In the genomic region with DNA sequence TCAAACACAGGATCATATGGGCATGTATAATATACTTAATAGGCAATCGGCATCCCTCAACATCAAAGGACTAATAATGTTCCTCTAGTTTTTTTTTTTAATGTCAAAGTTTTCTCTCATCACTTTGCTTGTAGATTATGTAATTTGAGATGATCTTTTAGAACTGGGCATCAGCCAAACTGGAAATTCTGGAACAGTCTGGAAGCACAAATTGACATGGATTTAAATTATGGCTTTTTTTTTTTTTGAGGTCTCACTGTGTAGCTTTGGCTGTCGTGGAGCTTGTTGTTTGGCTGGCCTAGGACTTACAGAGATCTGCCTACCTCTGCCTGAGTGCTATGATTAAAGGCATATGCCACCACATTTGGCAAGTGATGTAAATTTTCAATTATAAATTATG, we compare ENCODE assay signal across 25 mouse cellular contexts.
A peak's percentile ranks its signal among the peaks of the same experiment; 100 is the strongest.
DNase-seq lines count a peak whose midpoint lies in the region; ATAC-seq and TF ChIP-seq lines count a peak whose summit lies in the region.
"Had no signal": no experiment of that assay in that cellular context is flagged by ENCODE, and none has a peak within 500 bp of the region (broad histone marks: within the 10 kb centered on the region; RNA-seq: fewer than 3 reads in every experiment).

No protein-coding gene starts in this region.

- no peaks in the 10 kb centered on the region for H3K27me3 ChIP-seq in liver, adult 2 months (ENCODE audit: control insufficient read depth, insufficient read depth, low read length)
- no peaks in the 10 kb centered on the region for H3K27me3 ChIP-seq in liver, embryonic 12.5 days (replicated peaks)
- no peaks in the 10 kb centered on the region for H3K27me3 ChIP-seq in midbrain, embryonic 16.5 days (ENCODE audit: control insufficient read depth, insufficient read depth, low read depth, low read length)
- H3K27me3 ChIP-seq in neural tube, embryonic 15.5 days (replicated peaks), result no peaks in the 10 kb centered on the region
- H3K27me3 ChIP-seq: CH12.LX had no signal

- H3K79me2 ChIP-seq in liver, adult 2 months (ENCODE audit: control insufficient read depth, insufficient read depth, low read length), result peaks cover 12% of the 10 kb centered on the region; the same call in 1 of the 2 replicates

- H3K9ac ChIP-seq in liver, adult 2 months (ENCODE audit: low read depth, low read length), result no peak overlapping the region
- H3K9ac ChIP-seq in liver, embryonic 12.5 days, result no peak overlapping the region
- no peak overlapping the region for H3K9ac ChIP-seq in midbrain, embryonic 16.5 days (ENCODE audit: low read depth, low read length)
- no peak overlapping the region for H3K9ac ChIP-seq in neural tube, embryonic 15.5 days (replicated peaks)

- no peaks in the 10 kb centered on the region for H3K36me3 ChIP-seq in liver, adult 2 months (ENCODE audit: control insufficient read depth, insufficient read depth, low read length)
- H3K36me3 ChIP-seq in liver, embryonic 12.5 days, result no peaks in the 10 kb centered on the region
- H3K36me3 ChIP-seq in midbrain, embryonic 16.5 days (ENCODE audit: control insufficient read depth, insufficient read depth, low read length), result no peaks in the 10 kb centered on the region
- no peaks in the 10 kb centered on the region for H3K36me3 ChIP-seq in neural tube, embryonic 15.5 days
- H3K36me3 ChIP-seq: G1E had no signal

- no peak overlapping the region for H3K4me2 ChIP-seq in liver, embryonic 12.5 days
- no peak overlapping the region for H3K4me2 ChIP-seq in midbrain, embryonic 16.5 days (ENCODE audit: low read length)
- no peak overlapping the region for H3K4me2 ChIP-seq in neural tube, embryonic 15.5 days

- no peak for TF ChIP-seq POLR2A in liver, adult 2 months (IDR thresholded peaks at IDR 0.05; ENCODE audit: extremely low read depth, insufficient read depth, low read length)

- 17% methylated on average over 2 of the region's 2 CpGs for WGBS in liver, adult 2 months
- 73% methylated on average over 2 of the region's 2 CpGs for WGBS in liver, embryonic 12.5 days (ENCODE audit: insufficient replicate concordance)
- 80% methylated on average over 2 of the region's 2 CpGs for WGBS in midbrain, embryonic 16.5 days
- 84% methylated on average over 2 of the region's 2 CpGs for WGBS in neural tube, embryonic 15.5 days

- no peak for TF ChIP-seq CTCF in liver, adult 2 months (IDR thresholded peaks at IDR 0.05; ENCODE audit: low read depth, low read length)

- H3K4me3 ChIP-seq in liver, adult 2 months (ENCODE audit: insufficient read depth, low read depth, low read length), result no peak overlapping the region
- H3K4me3 ChIP-seq in liver, embryonic 12.5 days, result no peak overlapping the region
- H3K4me3 ChIP-seq in midbrain, embryonic 16.5 days (ENCODE audit: low read depth, low read length), result no peak overlapping the region
- H3K4me3 ChIP-seq in neural tube, embryonic 15.5 days (replicated peaks), result no peak overlapping the region

- no peak overlapping the region for H3K27ac ChIP-seq in liver, adult 2 months (replicated peaks; ENCODE audit: insufficient read depth, low read depth, low read length)
- H3K27ac ChIP-seq in liver, embryonic 12.5 days, result no peak overlapping the region
- no peak overlapping the region for H3K27ac ChIP-seq in midbrain, embryonic 16.5 days (ENCODE audit: low read length)
- no peak overlapping the region for H3K27ac ChIP-seq in neural tube, embryonic 15.5 days (replicated peaks)

- ATAC-seq in liver, embryonic 12.5 days, result no peak
- no peak for ATAC-seq in midbrain, embryonic 16.5 days
- ATAC-seq in neural tube, embryonic 15.5 days (ENCODE audit: low FRiP score), result no peak
- ATAC-seq: activated CD4-positive, CD25-positive, alpha-beta regulatory T cell, adult 4 months; CD4-positive, CD25-positive, alpha-beta regulatory T cell, adult 4 months; Patski had no signal

- peak; percentile 57 for DNase-seq in liver, adult 2 months (ENCODE audit: extremely low read depth, low read depth, low spot score)
- peak; percentile 1 for DNase-seq in NIH3T3 (ENCODE audit: low read depth)
- peak; percentile 61 for DNase-seq in adipocyte (ENCODE audit: low spot score)
- peak; percentile 8 for DNase-seq in brain, adult 2 months (ENCODE audit: low read depth, low spot score)
- DNase-seq in gastrocnemius, adult 8-10 months (ENCODE audit: low spot score in 2 of 2), result no peak
- DNase-seq: adrenal gland, adult 2 months; adrenal gland, adult 8-10 months; adrenal gland, postnatal 10 days; adrenal gland, postnatal 14 days; adrenal gland, postnatal 25 days; adrenal gland, postnatal 36 days; B cell, adult 2 months; cerebellum, adult 11 months; cerebellum, adult 11-12 months; cerebellum, adult 18-20 months; cerebellum, adult 2 months; cerebellum, adult 8-10 months had no signal

- H3K9me3 ChIP-seq in liver, embryonic 12.5 days (replicated peaks), result no peaks in the 10 kb centered on the region
- no peaks in the 10 kb centered on the region for H3K9me3 ChIP-seq in midbrain, embryonic 16.5 days (replicated peaks; ENCODE audit: control insufficient read depth, low read length, poor library complexity, severe bottlenecking)
- H3K9me3 ChIP-seq in neural tube, embryonic 15.5 days (replicated peaks), result no peaks in the 10 kb centered on the region
- H3K9me3 ChIP-seq: G1E had no signal

- peaks cover 13% of the 10 kb centered on the region for H3K4me1 ChIP-seq in liver, adult 2 months (ENCODE audit: control insufficient read depth, insufficient read depth, low read length)
- no peaks in the 10 kb centered on the region; the same call in 1 of the 2 replicates for H3K4me1 ChIP-seq in liver, embryonic 12.5 days
- H3K4me1 ChIP-seq in midbrain, embryonic 16.5 days (ENCODE audit: control insufficient read depth, insufficient read depth, low read length), result no peaks in the 10 kb centered on the region
- H3K4me1 ChIP-seq in neural tube, embryonic 15.5 days, result no peaks in the 10 kb centered on the region

Comparison
In these comparisons a context has a peak if more than half of its experiments do, and no peak if none do; other contexts are left out.
1. DNase-seq: peak in liver, adult 2 months (single experiment), NIH3T3 (single experiment), adipocyte (single experiment) and brain, adult 2 months (single experiment); none in gastrocnemius, adult 8-10 months (0 of 2).